Mouse (Mus musculus) cerebellum, adult 9-11 months (tissue): ENCODE data around the gene Defb13.
"Not testable (repeated sequence)": the region's sequence is repeated elsewhere in the genome, so short reads cannot be mapped to it uniquely, and the experiment has no call there.

Source experiments
- DNase-seq: peaks from one replicate; pipeline ENCODE4 v3.0.0; 2022

Defb13 gene

GRCm38 (mm10) chr8:21946462-21946861, at the start of gene Defb13:
Defb13 (plus strand) TSS chr8:21946762.
- DNase-seq, result no peak

- DNase-seq, result not testable (repeated sequence)
These were observed 40.3 kb upstream of the Defb13 start, which contains the start of gene Defb11 for GRCm38 (mm10) chr8:21906290-21906689. Defb11 (minus strand) TSS chr8:21906412.

- DNase-seq, result no peak
These were observed 34.6 kb upstream of the Defb13 start for GRCm38 (mm10) chr8:21911931-21912330.

GRCm38 (mm10) chr8:21912554-21912953, 34.0 kb upstream of the Defb13 start:
- no peak for DNase-seq

- DNase-seq, result no peak
These were observed 30.9 kb upstream of the Defb13 start for GRCm38 (mm10) chr8:21915625-21916024.

- not testable (repeated sequence) for DNase-seq
These were observed 15.8 kb upstream of the Defb13 start for GRCm38 (mm10) chr8:21930754-21931153.

GRCm38 (mm10) chr8:21932610-21933009, 14.0 kb upstream of the Defb13 start, which contains the start of gene Defb15:
Defb15 (minus strand) TSS chr8:21932710.
- no peak for DNase-seq

GRCm38 (mm10) chr8:21938052-21938451, 8.5 kb upstream of the Defb13 start, which contains the start of gene Defb35:
Defb35 (plus strand) TSS chr8:21938352.
- DNase-seq, result not testable (repeated sequence)

GRCm38 (mm10) chr8:21947311-21948017, 902 bp downstream of the Defb13 start:
- no peak for DNase-seq

GRCm38 (mm10) chr8:21955321-21955720, 8.8 kb downstream of the Defb13 start:
- no peak for DNase-seq

GRCm38 (mm10) chr8:21956336-21956735, 9.8 kb downstream of the Defb13 start:
- DNase-seq, result no peak

- DNase-seq, result no peak
These were observed 11.9 kb downstream of the Defb13 start, which contains the start of gene Fam90a1a for GRCm38 (mm10) chr8:21958414-21958813. Fam90a1a (plus strand) TSS chr8:21958714.

- no peak for DNase-seq
These were observed 20.1 kb downstream of the Defb13 start for GRCm38 (mm10) chr8:21966646-21967045.

GRCm38 (mm10) chr8:21969475-21969874, 22.9 kb downstream of the Defb13 start, which contains the start of gene Ccdc70:
Ccdc70 (plus strand) TSS chr8:21969775.
- DNase-seq, result no peak

GRCm38 (mm10) chr8:21978193-21978592, 31.6 kb downstream of the Defb13 start:
- peak; percentile 33 for DNase-seq

GRCm38 (mm10) chr8:21981664-21982337, 35.2 kb downstream of the Defb13 start:
- peak; percentile 28 for DNase-seq

GRCm38 (mm10) chr8:21992184-21992583, 45.6 kb downstream of the Defb13 start:
- peak; percentile 45 for DNase-seq

- DNase-seq, result no peak
These were observed 48.6 kb downstream of the Defb13 start for GRCm38 (mm10) chr8:21995181-21995580.
